Mouse (Mus musculus) frontal cortex, postnatal 36 days (tissue): ENCODE results near the gene Plcb2.

Experiments
- DNase-seq, 2 experiments: peaks; one replicate each; pipeline ENCODE4 v3.0.0; 2022; ENCODE audit warnings: low spot score in 2 of 2

Gene Plcb2

DNA sequence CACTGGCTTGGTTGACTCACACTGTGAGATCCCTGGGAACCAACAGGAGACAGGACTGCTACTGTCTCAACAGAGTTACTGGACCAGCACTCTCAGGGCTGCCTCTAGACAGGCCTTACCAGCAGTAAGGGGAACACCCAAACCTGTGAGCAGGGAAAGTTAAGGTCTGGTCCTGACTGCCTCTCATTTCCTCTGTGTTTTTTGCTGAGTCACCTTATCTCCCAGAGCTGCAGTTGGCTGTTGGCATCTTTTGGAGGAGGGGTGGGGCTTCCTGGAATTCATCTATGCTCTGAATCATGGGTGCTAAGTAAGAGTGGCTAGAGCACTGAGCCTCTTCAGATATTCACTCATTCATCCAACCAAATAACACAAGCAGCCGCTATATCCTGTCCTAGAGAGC lies 69.2 kb downstream of the Plcb2 start:
- DNase-seq: peak; percentile 42 to 59

DNA sequence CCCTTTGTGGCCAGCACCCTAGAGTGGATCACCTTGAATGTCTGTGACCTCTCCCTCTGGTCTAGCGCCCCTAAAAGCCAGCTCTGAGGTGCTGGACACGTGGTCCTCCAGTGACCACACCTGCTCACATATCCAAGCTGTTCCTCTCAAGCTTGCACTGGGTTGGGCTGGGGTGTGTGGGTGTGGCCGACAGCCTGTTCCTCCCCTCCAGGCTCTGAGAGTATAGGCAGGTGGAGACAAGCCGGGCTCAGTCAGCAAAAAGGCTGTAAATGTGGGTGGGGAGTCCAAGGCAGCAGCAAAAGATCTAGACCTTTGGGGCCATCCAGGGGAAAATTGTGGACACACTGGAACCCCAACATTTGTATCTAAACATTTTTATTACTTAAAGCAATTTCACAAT lies 69.8 kb downstream of the Plcb2 start:
- no peak for DNase-seq
